Mouse (Mus musculus) heart, embryonic 14.5 days (tissue): ENCODE data around the gene Syne2. TPM values are rescaled to one million over a fixed set of nuclear protein-coding genes. Genes with fewer than 3 reads are reported as not detected.

ENCODE experiments used
- ATAC-seq: fragments of 200-750 bp; cut with Nextera tagmentation; 2 replicates; pipeline ENCODE4 v1.8.0; 2017; ENCODE audit warnings: low read depth, moderate TSS enrichment; ENCODE audit not compliant: insufficient number of reproducible peaks, insufficient read depth, low FRiP score
- H3K27ac ChIP-seq, 2 experiments: fragments of 200-500 bp in 1 of 2; fragments of 300-500 bp in 1 of 2; sonication (generic) in 1 of 2; replicated peaks in 1 of 2; 2 replicates each; pipeline ENCODE4 v1.5.1; 2012 to 2014; ENCODE audit warnings: low read depth in 2 of 2, low read length in 2 of 2, control low read depth in 1 of 2, mild to moderate bottlenecking in 1 of 2, mixed read lengths in 1 of 2; ENCODE audit not compliant: control insufficient read depth in 1 of 2, insufficient read depth in 1 of 2
- H3K27me3 ChIP-seq: fragments of 300-500 bp; sonication (generic); 2 replicates; pipeline ENCODE4 v1.6.1; 2014; ENCODE audit warnings: mild to moderate bottlenecking, low read length, control low read depth; ENCODE audit not compliant: control insufficient read depth, insufficient read depth
- H3K36me3 ChIP-seq: fragments of 300-500 bp; sonication (generic); 2 replicates; pipeline ENCODE4 v1.6.1; 2014; ENCODE audit warnings: mild to moderate bottlenecking, control low read depth, low read length, mixed read lengths; ENCODE audit not compliant: control insufficient read depth, insufficient read depth
- H3K4me1 ChIP-seq, 2 experiments: fragments of 200-500 bp in 1 of 2; fragments of 300-500 bp in 1 of 2; sonication (generic) in 1 of 2; 2 replicates each; pipeline ENCODE4 v1.6.1; 2012 to 2014; ENCODE audit warnings: low read length in 2 of 2, control low read depth in 1 of 2, mixed read lengths in 1 of 2; ENCODE audit not compliant: control insufficient read depth in 2 of 2, insufficient read depth in 2 of 2
- H3K4me2 ChIP-seq: fragments of 300-500 bp; sonication (generic); 2 replicates; pipeline ENCODE4 v1.6.1; 2014; ENCODE audit warnings: mild to moderate bottlenecking, low read length
- H3K4me3 ChIP-seq, 2 experiments: fragments of 200-500 bp in 1 of 2; fragments of 300-500 bp in 1 of 2; sonication (generic) in 1 of 2; 2 replicates each; pipeline ENCODE4 v1.5.1; 2012 to 2014; ENCODE audit warnings: low read length in 2 of 2, mild to moderate bottlenecking in 2 of 2, control low read depth in 1 of 2, low read depth in 1 of 2, moderate library complexity in 1 of 2; ENCODE audit not compliant: control insufficient read depth in 1 of 2, insufficient read depth in 1 of 2
- H3K9ac ChIP-seq: fragments of 300-500 bp; sonication (generic); 2 replicates; pipeline ENCODE4 v1.6.1; 2014; ENCODE audit warnings: mild to moderate bottlenecking, low read length
- H3K9me3 ChIP-seq: fragments of 300-500 bp; sonication (generic); 2 replicates; pipeline ENCODE4 v1.6.1; 2016; ENCODE audit warnings: low read length, control low read depth; ENCODE audit not compliant: control insufficient read depth
- WGBS: fragments of 180-500 bp; shearing (Covaris S2); extraction: QIAGEN DNeasy Blood & Tissue Kit; methylation state at CpG from one replicate; pipeline ENCODE4 v1.1.7; 2014; 5-methylcytosine and 5-hydroxymethylcytosine counted together
- polyA plus RNA-seq: library from polyadenylated mRNA; unstranded; fragments of >200 nt; fragmentation: Nextera tagmentation; extraction: Ambion mirVana; gene quantifications from 2 replicates; pipeline ENCODE4 v1.2.1, GENCODE M21; 2014

Syne2 gene
- polyA plus RNA-seq, 1 experiment from 2014 or later: 55.9 TPM

DNA sequence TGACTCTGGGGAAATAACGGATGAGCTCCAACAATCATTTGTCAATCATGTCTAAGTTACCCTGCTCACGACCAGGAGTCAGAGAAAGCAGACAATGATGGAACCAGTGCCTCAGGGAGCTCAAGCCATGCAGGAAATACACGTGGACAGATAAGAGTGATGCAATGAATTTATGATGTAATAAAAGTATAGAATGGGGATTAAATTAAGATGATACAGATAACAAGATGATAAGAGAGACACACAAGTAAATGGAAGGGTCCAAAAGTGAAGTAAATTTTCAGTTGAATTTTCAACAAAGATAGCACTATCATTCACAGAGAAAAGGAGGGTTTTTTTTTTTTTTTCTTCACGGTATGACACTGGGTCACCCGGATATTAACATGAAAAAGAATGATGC is 231.4 kb downstream of the Syne2 start:
- Histone ChIP-seq H3K4me1 (no peaks in the 10 kb centered on the region), H3K27ac (no peak overlapping the region), H3K36me3 (peaks cover 66% of the 10 kb centered on the region), H3K4me2 (no peak overlapping the region), H3K9me3 (no peaks in the 10 kb centered on the region), H3K9ac (no peak overlapping the region), H3K27me3 (no peaks in the 10 kb centered on the region), H3K4me3 (no peak overlapping the region)
- WGBS: 75% methylated on average over 5 of the region's 5 CpGs
- ATAC-seq: no peak

DNA sequence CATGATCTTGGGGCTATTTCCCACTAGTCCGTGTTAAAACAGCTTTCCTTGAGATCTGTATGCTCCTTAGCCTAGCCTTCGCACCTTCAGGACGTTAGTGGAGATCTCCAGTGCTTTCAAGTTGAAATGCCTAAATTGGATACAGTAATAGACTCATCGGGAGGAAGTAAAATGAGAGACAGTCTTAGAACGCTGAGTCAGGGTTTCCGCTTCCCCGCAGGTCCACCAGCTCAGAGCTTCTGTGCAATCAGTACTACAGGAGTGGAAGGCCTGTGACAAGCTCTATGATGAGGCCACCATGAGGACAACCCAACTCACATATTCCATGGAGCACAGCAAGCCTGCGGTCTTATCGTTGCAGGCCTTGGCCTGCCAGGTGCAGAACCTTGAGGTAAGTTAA is 233.9 kb downstream of the Syne2 start:
- Histone ChIP-seq H3K27ac (no peak overlapping the region), H3K27me3 (no peaks in the 10 kb centered on the region), H3K9ac (no peak overlapping the region), H3K9me3 (no peaks in the 10 kb centered on the region), H3K4me2 (no peak overlapping the region), H3K4me1 (no peaks in the 10 kb centered on the region), H3K36me3 (peaks cover 80% of the 10 kb centered on the region), H3K4me3 (no peak overlapping the region)
- WGBS: 86% methylated on average over 9 of the region's 9 CpGs
- ATAC-seq: no peak

DNA sequence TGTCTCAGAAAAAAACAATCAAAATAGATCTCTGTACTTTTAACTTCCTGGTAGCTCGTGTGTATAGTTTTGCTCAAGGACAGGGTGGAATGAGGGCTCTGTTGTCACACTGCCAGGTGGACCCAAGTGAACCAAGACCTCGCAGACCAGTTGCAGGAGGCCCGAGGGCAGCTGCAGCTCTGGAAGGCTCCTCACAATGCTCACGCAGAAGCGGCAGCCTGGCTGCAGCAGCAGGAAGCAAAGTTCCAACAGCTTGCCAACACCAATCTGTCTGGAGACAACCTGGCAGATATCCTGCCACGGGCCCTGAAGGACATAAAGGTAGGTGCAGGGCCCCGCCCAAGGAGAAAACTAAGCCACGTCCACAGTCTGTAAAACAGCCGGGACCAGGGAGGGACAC is 236.7 kb downstream of the Syne2 start:
- Histone ChIP-seq H3K9ac (no peak overlapping the region), H3K4me1 (no peaks in the 10 kb centered on the region), H3K4me2 (no peak overlapping the region), H3K27me3 (no peaks in the 10 kb centered on the region), H3K27ac (no peak overlapping the region), H3K9me3 (no peaks in the 10 kb centered on the region), H3K36me3 (peaks cover 86% of the 10 kb centered on the region), H3K4me3 (no peak overlapping the region)
- WGBS: 79% methylated on average over 9 of the region's 9 CpGs
- no peak for ATAC-seq

- Histone ChIP-seq H3K4me2 (no peak overlapping the region), H3K9me3 (no peaks in the 10 kb centered on the region), H3K9ac (no peak overlapping the region), H3K27ac (no peak overlapping the region), H3K4me3 (no peak overlapping the region), H3K36me3 (peaks cover 93% of the 10 kb centered on the region), H3K27me3 (no peaks in the 10 kb centered on the region), H3K4me1 (no peaks in the 10 kb centered on the region)
- 79% methylated on average over 4 of the region's 4 CpGs for WGBS
- ATAC-seq: no peak
Observed at GRCm38 (mm10) chr12:76063001-76063400, 245.1 kb downstream of the Syne2 start.

GRCm38 (mm10) chr12:76070386-76070785 is 252.5 kb downstream of the Syne2 start:
- WGBS: 85% methylated on average over 5 of the region's 5 CpGs
- ATAC-seq: no peak
- peaks cover 54% of the 10 kb centered on the region for H3K36me3 ChIP-seq

DNA sequence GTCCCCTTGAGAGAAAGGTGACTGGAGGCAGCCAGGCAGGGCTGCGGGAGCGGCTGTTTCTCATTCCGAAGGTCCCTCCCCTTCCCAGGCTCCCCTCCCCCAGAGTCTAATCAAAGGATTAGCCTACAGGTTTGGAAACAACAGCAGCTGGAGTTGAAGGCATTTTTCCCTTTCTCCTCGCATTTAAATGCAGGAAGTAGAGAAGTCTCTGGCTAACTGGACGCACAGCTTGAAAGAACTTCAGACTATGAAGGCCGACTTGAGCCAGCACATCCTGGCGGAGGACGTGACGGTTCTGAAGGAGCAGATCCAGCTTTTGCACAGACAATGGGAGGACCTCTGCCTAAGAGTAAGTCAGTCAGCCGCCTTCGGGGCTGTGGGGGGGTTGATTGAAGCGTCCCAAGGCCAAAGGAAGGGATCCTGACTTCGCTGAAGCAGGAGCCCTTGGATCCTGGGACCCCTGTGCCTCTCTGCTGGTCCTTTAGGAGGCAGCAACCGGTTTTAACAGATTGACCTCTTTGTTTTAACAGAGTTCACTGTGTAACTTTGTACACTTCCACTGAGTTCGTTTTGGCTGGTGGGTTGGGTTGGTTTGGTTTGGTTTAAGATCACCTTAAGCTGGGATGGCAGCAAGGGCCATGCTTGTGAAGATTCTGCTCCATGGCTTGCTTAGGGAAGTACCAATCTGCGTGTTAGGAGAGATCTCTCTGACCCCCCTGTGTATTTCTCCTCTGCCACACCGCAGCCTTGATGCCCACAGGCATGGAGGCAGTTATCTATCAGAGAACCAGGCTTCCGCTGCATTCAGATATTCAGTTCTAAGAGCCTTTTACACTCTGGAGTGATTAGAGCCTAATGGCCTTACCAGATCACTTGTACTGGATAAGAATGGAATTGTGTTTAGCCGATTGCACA is 254.3 kb downstream of the Syne2 start:
- peak overlapping the region; percentile 47 for H3K4me2 ChIP-seq
- ATAC-seq: no peak
- H3K36me3 ChIP-seq: peaks cover 53% of the 10 kb centered on the region
- H3K4me3 ChIP-seq: peak overlapping the region; percentile 10 to 25; a peak in 3 of 4 replicates
- H3K9me3 ChIP-seq: no peaks in the 10 kb centered on the region
- peak overlapping the region; percentile 58; the same call in 1 of the 2 replicates for H3K9ac ChIP-seq
- 17% methylated on average over 19 of the region's 19 CpGs for WGBS
- H3K27me3 ChIP-seq: no peaks in the 10 kb centered on the region
- H3K27ac ChIP-seq: peak overlapping the region; percentile 41 to 55
- peaks cover 9 to 11% of the 10 kb centered on the region in 2 experiments for H3K4me1 ChIP-seq

More at GRCm38 (mm10) chr12:76070386-76070785, 252.5 kb downstream of the Syne2 start:
- Histone ChIP-seq H3K9me3 (no peaks in the 10 kb centered on the region), H3K4me2 (no peak overlapping the region), H3K4me3 (no peak overlapping the region), H3K27ac (no peak overlapping the region), H3K27me3 (no peaks in the 10 kb centered on the region), H3K4me1 (peaks cover 9 to 11% of the 10 kb centered on the region in 2 experiments), H3K9ac (no peak overlapping the region)

DNA sequence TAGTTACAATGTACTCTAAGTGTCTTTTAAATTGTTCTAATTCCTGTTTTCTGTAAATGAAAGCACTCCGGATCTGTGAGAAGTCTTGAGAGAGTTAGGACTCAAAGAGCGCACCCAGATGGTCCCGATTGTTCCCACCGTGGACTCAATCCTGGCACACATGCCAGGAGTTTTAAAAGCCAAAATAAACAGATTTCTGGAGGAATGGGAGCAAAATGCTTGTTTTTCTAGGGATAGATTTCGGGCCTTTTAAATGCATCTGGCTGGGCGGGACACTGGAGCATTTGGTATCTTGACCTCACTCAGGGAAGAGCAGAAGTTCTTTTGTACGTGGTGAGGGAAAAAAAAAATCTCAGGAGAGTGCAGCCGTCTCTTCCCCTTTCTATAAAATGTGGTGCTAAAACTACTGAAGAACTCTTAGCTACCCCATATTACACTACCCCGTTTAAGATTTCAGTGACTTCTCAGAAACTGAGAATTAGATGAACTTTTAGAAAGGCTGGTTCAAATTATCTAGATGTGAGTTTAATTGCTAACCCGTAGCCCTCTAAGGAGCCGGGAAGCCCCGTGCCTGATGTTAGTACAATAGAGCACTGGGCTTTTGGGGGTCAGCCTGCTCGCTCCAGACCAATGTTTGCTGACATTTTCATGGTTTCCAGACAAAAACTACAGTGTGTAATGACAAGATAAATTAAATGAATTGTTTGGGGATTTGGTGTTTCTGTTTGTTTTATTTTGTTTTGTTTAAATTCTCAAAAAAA is 255.3 kb downstream of the Syne2 start:
- 40% methylated on average over 13 of the region's 13 CpGs for WGBS
- ATAC-seq: no peak
- H3K4me2 ChIP-seq: peak overlapping the region; percentile 38
- 0 out of 4 replicates have a peak overlapping the region, but pooled peaks of 1 of the 2 experiments have one; percentile 28 for H3K27ac ChIP-seq
- peaks cover 9 to 11% of the 10 kb centered on the region in 2 experiments for H3K4me1 ChIP-seq
- no peaks in the 10 kb centered on the region for H3K27me3 ChIP-seq
- H3K36me3 ChIP-seq: peaks cover 50% of the 10 kb centered on the region
- H3K9ac ChIP-seq: no peak overlapping the region; the same call in 1 of the 2 replicates
- no peaks in the 10 kb centered on the region for H3K9me3 ChIP-seq
- H3K4me3 ChIP-seq: peak overlapping the region in 1 of 2 experiments; percentile 10; a peak in 1 of 4 replicates
